Mouse (Mus musculus) small intestine, adult 2 months (tissue): ENCODE results near the gene Mrgpra6.

Source experiments
- CTCF ChIP-seq: fragments of 200-500 bp; IDR thresholded peaks from 2 replicates; pipeline ENCODE4 v1.5.1; 2012; ENCODE audit warnings: low read depth, mild to moderate bottlenecking, control low read depth, inconsistent platforms, low read length, moderate library complexity, mixed read lengths; ENCODE audit not compliant: insufficient replicate concordance, insufficient read length; ENCODE audit errors: extremely low read depth
- POLR2A ChIP-seq: fragments of 200-500 bp; IDR thresholded peaks from 2 replicates; pipeline ENCODE4 v1.6.1; 2012; ENCODE audit warnings: low read depth, mild to moderate bottlenecking, control low read depth, inconsistent platforms, low read length, moderate library complexity

DNA sequence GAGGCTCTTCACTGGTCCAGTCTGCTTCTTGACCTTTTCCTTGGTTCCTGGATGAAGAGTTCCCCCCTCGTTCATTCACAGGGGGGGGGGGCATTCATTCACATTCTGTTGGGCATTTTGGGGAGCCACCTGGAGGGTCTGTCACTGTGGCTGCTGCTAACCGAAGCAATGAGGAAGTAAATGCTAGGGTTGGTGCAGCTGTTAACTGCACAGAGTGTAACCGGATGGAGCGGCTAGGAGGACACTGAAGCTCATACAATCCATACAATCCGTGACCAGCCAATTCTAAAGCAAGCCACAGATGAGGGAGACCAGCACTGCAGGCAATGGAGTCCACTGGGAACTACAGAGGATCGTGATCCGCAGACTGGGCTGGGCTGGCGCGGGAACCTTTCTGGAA lies 47.0 kb downstream of the Mrgpra6 start:
- TF ChIP-seq CTCF (no peak), POLR2A (no peak)
